Mouse (Mus musculus) neural tube, embryonic 10.5 days (tissue): ENCODE measurements at regions not wholly inside any gene's neighbourhood (a gene's known extent, or its start where the extent isn't known, plus 50 kb on each side); places are given as distances from the start of the nearest gene placed in this dataset.
A peak's percentile ranks its signal among the peaks of the same experiment; 100 is the strongest.
"Not testable (repeated sequence)": the region's sequence is repeated elsewhere in the genome, so short reads cannot be mapped to it uniquely, and the experiment has no call there.

Experiments
- DNase-seq: peaks from one replicate; pipeline ENCODE4 v3.0.0-alpha.2; 2017; ENCODE audit warnings: low spot score; ENCODE audit errors: extremely low spot score

GRCm38 (mm10) chr3:16533643-16534042 is 527.4 kb upstream of the Gm5150 start:
- DNase-seq = no peak

GRCm38 (mm10) chr3:16527511-16527910 is 521.3 kb upstream of the Gm5150 start:
- DNase-seq = not testable (repeated sequence)

DNA sequence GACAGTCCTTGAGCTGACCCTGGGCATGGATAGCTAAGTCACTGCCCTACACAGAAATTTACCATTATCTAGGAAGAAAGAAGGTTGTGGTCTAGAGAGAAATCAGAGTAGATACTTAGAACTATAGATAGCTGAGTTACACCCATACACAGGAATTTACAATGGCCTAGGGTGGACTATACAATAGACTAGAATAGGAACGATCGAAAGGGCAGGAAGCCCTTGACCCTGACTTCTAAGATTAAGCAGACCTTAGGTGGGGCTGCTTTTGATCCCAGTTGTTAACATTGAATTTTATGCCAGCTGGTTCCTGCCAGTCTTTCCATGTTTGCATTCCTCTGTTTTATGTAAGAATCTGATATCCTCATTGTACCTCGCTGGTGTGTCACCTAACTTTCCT is 482.2 kb upstream of the Gm5150 start:
- DNase-seq = not testable (repeated sequence)

DNA sequence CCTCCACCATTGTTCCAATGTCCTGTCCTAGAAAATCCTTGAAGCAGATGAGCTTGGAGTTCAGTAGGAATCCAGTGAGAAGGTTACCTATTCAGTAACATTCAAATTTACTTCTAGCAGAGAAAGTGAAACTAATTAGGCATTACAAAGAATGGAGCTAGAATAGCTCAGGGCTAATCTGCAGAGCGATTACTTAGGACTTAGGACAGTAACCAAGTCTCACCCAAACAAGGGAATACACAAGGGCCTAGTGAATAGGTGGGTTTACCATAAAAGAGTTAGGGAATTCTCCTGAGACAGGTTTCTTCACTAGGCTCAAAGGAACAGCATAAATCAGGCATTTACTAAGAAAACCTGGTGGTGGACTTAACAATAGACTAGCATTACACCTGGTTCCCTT is 476.5 kb upstream of the Gm5150 start:
- DNase-seq = no peak

DNA sequence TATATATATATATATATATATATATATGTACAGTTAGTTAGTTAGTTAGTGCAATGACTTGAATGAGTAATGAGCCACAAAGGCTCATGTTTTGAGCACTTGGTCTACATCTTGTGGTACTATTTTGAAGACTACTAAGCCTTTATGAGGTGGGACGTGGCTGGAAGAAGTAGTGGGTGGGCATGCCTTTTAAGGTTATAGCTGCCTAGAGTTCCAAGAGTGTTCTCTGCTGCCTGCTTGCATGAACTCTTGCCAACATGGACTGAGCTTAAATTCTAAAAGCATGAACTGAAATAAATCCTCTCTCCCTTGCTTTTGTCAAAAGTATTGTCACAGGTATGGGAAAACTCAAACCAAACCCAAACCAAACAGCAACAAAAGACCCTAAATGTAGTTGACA is 465.1 kb upstream of the Gm5150 start:
- no peak for DNase-seq

DNA sequence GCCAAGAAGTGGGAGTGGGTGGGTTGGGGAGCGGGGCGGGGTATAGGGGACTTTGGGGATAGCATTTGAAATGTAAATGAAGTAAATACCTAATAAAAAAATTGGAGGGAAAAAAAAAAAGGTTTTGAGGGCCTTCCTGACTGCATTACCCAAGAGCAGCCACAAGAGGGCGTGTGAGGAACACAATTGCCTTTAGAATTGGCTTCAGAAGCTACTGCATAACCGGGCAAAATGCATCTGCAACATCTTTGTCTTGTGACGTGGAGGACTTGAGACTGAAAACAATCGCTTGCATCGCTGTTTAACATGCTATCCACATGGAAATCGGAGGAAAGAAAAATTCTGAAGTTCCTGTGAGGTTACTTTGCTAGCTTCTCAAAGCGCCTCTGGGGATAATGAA is 460.2 kb upstream of the Gm5150 start:
- DNase-seq = peak; percentile 72

- DNase-seq = no peak
These were observed 459.1 kb upstream of the Gm5150 start for GRCm38 (mm10) chr3:16465357-16465756.

DNA sequence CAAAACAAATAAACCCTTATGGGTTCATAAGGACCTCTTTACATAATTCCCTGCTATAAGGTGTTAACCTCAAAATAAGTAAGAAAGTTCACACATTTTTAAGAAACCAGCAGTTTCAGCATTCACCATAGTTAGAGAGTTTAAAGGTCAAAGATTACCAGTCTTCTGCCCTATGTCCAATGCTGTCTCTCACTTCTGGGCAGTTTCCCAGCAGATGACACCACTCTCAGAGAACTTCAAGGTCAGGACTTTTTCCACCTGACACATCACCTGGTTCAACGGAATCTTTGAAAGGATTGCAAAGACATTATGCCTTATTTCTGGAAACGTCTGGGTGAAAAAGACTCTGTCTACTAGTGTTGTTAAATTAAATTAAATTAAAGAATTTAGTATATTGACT is 458.1 kb upstream of the Gm5150 start:
- no peak for DNase-seq

- DNase-seq = no peak
These were observed 426.8 kb upstream of the Gm5150 start for GRCm38 (mm10) chr3:16433033-16433432.

DNA sequence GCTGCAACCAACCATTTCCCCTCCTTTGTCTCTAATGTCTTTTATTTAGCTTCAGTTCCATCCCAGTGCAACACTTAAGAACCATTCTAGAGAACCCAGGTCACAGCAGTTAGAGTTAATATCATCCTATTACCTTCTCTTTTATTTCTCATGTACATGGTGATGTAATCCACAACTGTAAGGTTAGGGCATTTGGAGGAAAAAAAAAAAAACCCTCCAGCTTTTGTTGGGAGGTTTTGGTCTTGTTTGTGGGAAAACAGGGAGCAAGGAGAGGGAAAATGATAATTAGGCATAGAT is 425.5 kb upstream of the Gm5150 start:
- DNase-seq = no peak

- no peak for DNase-seq
These were observed 425.0 kb upstream of the Gm5150 start for GRCm38 (mm10) chr3:16431082-16431818.
